Mouse (Mus musculus): ENCODE results near the gene Spata32.

The Spata32 gene

DNA sequence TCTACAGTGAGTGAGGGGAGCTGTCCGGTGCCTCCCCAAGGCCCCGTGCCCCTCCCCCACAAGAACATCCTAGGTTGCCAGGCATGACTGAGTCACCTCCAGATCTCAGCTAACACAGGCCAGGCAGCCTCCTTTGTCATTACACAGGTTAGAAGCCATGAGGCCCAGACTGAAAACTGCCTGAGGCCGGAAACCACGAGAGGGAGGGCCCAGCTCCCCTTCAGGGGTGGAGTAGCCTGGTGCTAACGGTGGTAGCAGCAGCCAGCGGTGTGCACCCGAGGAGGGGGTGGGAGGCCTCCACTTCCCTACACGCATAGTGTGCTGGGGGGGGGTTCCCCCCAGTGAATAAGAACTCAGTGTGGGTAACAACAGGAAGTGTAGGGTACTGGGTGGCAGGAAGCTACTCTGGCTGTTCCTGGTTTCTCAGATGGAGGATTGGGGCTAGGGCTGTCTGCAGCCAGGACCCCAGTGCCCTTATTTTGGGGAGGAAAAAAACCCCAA lies 43.3 kb downstream of the Spata32 start:
- no peak for DNase-seq (ENCODE audit: low read depth, low spot score)

DNA sequence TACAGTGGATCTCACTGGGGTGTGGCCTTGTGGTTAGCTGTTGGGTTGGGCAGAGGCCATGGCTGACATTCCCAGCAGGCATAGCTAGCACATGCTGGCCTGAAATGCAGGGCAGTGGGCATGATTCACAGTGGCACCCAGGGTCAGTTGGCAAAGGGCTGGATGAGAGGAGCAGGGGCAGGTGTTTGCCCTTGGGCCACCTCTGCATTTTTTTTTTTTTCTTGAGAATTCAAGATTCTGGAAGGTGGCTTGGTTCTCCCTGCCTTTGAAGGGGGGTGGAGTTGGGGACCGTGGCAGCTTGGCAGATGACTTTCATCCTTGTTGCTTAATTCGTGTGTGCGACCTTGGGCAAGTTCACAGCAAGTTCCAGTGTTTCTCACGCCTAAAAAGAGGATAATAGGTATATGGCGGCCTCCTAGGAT lies 43.8 kb downstream of the Spata32 start:
- no peak for DNase-seq (ENCODE audit: low read depth, low spot score)

DNA sequence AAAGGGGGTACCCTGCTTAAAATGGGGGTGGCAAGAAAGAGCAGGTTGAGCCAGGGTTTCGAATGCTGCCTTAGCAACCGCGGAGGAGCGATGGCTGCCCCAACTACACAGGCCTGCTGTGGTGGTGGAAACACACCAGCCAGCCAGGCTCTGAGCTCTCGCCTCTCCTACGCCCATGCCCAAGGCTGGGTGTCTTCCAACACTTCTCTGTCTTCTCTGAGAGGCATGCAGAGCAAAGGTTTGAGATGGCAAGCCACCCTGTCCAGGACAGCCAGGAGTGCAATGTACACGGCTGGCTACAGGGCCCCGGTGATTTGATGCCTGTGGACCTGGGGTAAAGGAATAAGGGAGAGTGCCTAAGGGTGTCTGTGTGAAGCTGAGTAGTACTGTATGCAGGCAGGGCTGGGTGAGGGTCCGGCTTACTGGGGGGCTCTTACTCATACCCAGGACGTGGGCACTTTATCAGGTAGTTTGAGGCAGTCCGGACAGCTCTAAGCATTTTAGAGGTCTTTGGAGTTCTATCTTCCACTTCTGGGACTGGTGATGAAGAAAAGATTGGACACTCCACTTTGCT lies 44.4 kb downstream of the Spata32 start:
- no peak for DNase-seq (ENCODE audit: low read depth, low spot score)

DNA sequence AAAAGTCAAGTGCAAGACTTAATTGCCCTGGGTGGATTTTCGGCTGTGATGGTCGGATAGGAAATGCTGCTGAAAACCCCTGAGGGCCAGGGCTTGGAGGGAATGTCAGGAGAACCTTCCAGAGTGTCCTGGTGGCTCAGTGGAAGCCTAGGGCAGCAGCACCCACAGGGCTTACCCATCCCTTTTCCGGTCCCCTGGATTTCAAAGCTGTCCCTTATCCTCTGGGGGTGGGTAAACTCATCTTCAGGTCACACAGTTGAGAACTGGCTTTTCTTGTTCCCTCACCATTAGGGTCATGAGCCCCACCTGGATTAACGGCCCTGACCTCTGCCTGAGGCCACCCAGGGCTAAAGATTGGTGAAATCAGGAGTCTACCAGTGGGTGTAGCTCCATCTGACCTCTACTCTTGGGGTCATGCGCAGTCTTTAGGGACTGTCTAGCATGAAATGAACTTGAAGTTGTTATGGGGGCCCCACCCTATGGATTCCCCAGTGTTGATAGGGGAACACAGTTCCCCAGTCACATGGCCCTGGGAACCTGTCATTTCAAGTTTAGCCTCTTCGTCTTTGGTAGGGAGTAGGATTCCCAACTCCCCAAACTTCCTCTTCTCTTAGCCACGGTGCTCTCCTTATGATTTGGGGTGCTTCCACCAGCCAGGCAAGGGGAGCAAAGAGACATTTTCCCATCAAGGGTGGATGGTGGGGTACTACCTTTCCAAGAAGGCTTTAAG lies 45.0 kb downstream of the Spata32 start:
- no peak for DNase-seq (ENCODE audit: low read depth, low spot score)

DNA sequence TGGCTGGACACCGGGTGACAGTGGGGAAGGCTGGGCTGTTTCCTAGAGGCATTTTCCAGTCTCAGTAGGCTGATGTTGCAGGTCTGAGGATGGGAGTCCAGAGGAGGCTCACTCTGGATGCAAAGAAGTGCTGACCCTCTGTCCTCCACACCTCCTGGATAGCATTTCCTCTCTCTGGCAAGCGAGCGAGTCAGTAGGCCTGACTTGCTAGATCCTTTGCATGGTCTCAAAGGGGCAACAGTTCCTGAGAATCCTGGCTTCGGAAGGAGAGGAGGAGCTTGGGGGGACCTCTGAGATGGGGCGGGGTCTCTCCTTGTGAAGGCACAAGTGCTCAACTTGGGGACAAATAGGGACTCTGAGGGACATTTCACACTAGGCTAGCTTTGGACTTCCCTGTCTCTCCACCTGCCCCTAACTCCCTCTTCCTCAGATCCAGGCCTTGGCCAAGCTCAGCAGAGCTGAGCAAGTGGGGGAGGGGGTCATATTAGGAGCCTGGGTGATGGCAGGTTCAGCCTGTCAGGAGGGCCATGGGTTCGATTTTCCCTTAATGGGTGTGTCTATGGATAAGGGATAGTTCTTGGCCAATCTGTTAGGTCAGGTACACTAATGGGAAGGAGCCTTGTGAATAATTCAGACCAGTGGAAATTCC lies 45.7 kb downstream of the Spata32 start:
- DNase-seq (ENCODE audit: low read depth, low spot score): no peak

DNA sequence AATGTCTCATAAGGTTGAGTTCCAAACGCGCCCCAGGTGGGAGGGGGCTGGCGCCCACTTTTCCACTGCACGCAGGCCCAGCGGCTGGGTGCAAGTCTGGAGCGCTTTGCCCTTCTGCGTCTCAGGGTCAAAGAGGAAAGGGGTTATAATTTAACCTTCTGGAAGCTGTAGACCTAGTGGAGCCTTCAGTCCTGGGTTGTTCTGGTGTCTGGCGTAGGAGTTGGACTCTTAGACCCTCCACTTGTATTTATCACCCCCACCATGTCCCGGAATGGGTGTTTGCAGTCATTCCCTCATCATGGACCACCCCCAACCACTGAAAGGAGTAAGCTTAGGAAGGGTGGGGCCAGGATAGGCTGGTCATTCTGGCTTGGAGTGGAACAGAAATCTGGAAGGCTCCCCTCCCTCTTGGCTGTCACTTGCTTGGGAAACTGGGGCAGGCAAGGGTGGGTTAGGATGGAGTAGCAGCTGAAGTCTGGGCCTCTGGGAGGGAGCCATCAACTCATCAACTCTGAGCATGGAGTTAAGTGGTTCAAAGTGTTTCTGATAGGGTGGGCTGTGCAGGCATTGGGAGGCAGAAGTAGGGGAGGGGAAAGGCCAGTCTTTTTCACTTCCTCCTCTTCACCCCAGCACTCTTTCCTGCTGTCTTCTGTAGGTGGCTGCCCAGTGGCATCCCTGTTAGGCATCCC lies 46.4 kb downstream of the Spata32 start:
- DNase-seq (ENCODE audit: low read depth, low spot score): no peak

DNA sequence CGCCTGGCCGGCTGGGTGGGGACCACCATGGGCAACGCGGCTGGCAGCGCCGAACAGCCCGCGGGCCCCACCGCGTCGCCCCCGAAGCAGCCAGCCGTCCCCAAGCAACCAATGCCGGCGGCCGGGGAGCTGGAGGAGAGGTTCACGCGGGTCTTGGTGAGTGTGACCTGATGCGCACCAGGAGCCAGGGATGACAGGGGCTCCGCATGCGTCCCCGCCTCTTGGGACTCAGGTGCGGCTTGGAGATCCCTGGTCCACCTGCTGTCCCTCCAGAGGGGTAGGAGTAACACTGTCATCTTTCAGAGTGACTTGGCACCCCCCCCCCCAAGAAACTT lies 47.0 kb downstream of the Spata32 start:
- DNase-seq (ENCODE audit: low read depth, low spot score): no peak

DNA sequence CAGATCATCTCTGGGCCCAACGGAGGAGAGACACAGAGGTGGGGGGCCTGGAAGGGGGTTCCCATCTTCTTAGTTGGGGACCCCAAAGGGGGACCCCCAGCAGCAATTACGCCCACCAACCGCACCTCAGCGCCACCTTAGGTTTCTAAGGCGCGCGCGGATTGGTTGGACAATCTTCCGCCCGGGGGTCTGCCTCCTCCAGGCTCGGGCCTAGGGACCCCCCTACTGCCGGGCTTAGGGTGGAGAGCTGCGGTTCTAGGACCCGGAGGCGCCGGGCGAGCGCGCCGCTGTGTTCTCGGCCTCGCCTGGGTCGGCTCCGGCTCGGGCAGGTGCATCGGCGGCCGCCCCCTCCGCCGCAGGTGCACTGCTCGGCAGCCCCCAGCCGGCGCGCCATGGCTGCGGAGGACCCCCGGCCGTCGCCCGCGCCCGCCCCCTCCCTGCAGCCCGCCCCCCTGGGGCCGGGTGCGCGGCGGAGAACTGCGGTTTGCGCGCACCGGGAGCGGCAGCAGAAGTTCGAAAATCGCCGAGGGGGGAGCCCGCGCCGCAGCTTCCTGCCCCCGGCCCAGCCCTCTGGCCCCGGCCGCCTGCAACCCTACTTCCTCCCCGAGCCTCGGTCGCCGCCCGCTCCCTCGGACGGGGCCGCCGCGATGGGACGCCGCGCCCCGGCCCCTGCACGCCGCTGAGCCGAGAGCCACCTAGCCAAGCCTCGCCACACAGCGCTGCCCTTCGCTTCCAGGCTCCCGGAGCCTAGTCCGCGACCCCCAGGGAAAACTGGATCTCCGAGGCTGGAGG lies 47.5 kb downstream of the Spata32 start, which contains the start of gene Fmnl1:
Gene Fmnl1 (plus strand): TSS at position 614 of the 792 bp plus-strand sequence.
- no peak for DNase-seq (ENCODE audit: low read depth, low spot score)

DNA sequence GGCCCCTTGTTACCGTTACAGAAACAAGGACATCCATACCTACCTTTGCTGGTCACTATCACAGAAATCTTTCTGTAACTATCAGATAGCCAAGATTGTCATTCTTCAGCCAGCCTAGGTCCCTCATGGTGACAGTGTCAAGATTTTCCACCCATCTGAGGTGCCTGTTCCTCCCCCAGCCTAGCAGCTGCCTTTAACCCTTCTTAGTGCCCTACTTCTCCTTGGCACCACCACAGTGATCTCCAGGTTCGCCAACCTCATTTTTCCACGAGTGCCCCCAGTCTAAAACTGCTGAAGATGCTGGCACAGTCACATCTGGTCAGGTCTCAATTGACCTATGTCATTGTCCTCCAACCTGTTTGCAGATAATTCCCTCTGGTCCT lies 48.1 kb downstream of the Spata32 start:
- no peak for DNase-seq (ENCODE audit: low read depth, low spot score)

DNA sequence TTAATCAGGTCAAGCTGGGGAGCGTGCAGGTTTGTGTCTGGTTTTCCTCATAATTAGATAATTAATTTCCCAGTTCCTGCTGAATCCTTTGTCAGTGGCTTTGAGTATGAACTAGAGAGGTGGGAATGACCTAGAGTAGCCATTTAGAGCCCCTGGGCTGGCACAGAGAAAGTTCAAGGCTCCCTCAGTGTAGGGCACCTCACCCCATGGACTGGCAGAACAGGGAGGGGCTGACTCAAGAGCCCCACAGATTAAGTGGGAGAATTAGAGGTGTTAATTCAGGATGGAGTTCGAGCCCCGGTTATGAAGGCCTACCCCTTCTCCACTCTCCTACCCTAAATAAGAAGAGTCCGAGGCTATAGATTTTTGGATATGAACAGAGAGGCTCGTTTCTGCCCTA lies 48.6 kb downstream of the Spata32 start:
- no peak for DNase-seq (ENCODE audit: low read depth, low spot score)

DNA sequence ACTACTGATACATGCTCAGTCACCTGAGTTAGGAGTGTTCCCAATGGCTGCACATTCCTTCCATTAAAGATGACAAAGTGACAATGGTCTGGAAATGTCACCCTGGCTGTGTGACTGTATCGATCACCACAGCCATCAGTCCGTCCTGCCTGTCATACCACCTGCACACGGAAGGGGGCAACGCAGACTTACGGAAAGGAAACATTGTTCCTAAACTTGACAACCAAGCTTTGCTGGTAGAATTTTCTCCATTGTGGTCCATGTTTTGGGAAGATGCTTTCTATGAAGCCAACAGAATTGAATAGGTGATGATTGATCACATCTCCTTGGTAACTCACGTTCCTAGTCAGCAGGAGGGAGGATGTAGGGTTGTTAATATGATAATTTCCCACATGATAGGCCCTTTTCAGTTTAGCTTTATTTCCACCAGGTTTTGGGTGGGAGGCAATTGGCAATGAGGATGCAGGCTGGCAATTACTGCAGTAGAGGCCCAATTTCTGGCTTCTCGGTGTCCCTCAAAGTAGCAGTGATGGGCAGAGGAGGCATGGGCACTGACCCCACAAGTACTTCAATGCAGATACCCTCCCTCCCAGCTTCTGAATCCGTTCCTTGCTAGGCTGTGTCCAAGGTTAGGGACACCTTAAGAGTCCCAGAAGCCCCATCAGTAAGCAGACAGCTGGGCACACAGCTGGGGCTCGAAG lies 49.4 kb downstream of the Spata32 start:
- DNase-seq (ENCODE audit: low read depth, low spot score): no peak

DNA sequence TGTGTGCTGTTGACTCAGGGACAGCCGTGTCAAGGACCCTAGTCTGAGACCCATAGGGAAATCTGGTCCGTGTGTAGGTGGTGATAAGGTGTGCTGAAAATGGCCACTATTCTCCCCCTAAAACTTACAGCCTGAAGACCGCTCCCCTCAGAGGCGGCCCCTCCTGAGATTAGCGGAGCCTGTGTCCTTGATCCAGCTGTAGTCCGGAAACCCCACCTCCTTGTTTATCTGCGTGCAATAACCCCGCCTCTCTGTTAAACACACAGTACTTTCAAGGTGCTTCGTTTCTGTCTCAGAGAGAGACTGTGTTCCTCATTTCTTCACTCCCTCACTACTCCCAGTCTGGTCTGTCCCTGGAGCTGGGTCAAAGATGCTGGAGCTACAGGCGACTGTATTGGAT lies 53.8 kb downstream of the Spata32 start:
- no peak for DNase-seq (ENCODE audit: low read depth, low spot score)

DNA sequence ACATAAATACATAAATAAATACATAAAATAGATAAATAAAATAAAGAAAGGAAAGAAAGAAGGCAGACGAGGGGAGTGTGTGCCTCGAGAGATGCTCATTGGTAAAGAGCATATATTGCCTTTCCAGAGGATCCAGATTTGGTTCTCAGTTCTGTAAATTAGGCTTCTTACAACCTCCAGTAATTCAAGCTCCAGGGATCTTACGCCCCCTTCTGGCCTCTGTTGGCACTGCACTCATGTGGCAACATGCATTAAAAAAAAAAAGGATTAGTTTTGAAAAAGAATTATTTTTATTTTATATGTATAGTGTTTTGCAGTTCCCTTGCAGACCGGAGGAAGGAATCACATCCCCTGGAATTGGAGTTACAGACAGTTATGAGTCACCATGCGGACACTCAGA lies 56.1 kb downstream of the Spata32 start:
- DNase-seq (ENCODE audit: low read depth, low spot score): no peak

DNA sequence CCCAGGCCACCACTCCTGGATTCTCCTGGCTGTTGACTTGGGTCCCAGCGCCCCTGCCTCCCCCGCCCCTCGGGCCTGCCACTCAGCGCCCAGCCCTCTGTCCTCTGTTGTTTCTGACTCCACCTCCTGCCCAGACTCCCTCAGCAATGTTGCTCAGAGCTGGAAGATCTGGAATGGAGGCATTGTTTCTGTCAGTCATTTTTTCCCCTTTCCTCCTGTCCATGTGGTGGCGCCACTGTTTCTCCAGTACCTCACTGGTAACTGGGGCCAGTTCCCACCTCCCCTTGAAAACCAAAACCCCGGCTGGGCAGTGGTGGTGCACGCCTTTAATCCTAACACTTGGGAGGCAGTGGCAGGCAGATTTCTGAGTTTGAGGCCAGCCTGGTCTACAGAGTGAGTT lies 56.8 kb downstream of the Spata32 start:
- no peak for DNase-seq (ENCODE audit: low read depth, low spot score)

DNA sequence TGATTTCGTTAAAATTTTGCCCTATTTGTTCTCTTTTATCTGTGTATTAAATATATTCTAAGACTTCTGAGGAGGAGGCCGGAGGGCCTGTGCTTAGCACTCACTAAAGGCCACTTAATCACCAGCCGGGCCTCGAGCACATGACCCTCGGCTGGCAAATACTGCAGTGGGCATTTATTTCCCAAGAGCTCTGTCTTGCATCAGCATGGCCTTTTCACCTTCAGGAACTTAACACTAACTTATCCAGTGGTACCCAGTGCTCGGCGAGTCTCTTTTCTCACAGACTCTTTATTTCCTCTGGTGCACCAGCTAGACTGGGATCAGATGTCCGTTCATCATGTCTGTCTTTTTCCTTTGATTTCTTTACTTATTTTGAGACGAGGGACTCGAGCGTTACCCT lies 57.5 kb downstream of the Spata32 start:
- no peak for DNase-seq (ENCODE audit: low read depth, low spot score)

DNA sequence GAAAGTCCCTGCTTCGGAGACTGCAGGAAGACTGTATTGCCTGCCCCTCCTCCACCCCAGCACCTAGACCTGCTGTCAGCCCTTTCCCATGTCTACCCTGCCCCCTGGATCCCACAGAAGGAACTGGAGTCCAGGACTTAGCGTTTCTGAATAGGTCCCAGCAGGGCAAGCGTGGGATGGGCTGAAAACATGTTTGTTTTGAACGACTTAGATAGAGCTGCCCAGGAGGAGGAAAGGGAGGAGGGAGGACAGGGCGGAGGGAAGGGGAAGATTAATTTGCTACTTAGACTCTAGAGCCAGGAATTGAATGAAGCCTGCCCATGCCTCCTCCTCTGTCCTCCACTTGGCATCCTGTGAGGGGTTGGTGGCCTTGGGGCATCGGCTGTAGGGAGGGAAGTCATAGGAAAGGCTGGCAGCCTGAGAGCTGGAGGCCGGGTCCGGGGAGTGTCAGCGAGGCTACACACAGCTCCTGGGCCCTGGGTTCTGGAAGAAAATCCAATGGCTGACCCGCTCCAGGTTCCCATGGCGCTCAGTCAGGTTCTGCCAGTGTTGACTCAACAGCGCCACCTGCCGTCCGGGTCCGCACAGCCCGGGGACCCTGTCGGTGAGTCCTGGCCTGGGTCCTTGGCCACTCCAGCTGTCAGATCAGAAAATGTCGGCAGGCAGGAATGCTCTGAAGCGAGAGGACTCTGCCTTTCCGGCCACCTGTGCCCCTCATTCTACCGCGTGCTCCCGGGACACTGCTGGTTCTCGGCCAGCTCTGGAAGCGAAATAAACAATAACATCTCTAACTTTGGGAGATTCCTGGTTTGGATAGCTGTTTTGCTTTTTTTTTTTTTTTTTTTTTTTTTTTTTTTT lies 59.4 kb downstream of the Spata32 start:
- DNase-seq (ENCODE audit: low read depth, low spot score): no peak

Measured in telencephalon, adult 2 months (tissue).